Mouse (Mus musculus) right cerebral cortex, adult 2 months (tissue): Measurements from ENCODE around the gene Dhdds.

Source experiments
- DNase-seq, 2 experiments: peaks; one replicate each; pipeline ENCODE4 v3.0.0; 2021 to 2022; ENCODE audit warnings: low spot score in 2 of 2

Gene Dhdds

GRCm38 (mm10) chr4:134000466-134001438 lies at the start of gene Dhdds:
Dhdds (minus strand) TSS chr4:134000918.
- peak; percentile 96 for DNase-seq

GRCm38 (mm10) chr4:134047648-134048047 lies 46.9 kb upstream of the Dhdds start:
- no peak for DNase-seq

GRCm38 (mm10) chr4:134043041-134043440 lies 42.3 kb upstream of the Dhdds start:
- DNase-seq, result no peak

GRCm38 (mm10) chr4:134041317-134042123 lies 40.8 kb upstream of the Dhdds start:
- no peak for DNase-seq

GRCm38 (mm10) chr4:134035953-134036352 lies 35.2 kb upstream of the Dhdds start:
- peak; percentile 84 to 86 for DNase-seq

GRCm38 (mm10) chr4:134025802-134026201 lies 25.1 kb upstream of the Dhdds start:
- no peak for DNase-seq

- DNase-seq, result peak; percentile 15 to 20
Measured at GRCm38 (mm10) chr4:134020621-134021020, 19.9 kb upstream of the Dhdds start.

GRCm38 (mm10) chr4:134019641-134020351 lies 19.1 kb upstream of the Dhdds start:
- DNase-seq, result no peak

GRCm38 (mm10) chr4:134019210-134019609 lies 18.5 kb upstream of the Dhdds start:
- no peak for DNase-seq

- no peak for DNase-seq
Measured at GRCm38 (mm10) chr4:134018779-134019145, 18.0 kb upstream of the Dhdds start, which contains the start of gene Lin28a. Lin28a (minus strand) TSS chr4:134018841.

GRCm38 (mm10) chr4:134018038-134018778 lies 17.5 kb upstream of the Dhdds start:
- DNase-seq, result no peak

- no peak for DNase-seq
Measured at GRCm38 (mm10) chr4:134017201-134017865, 16.6 kb upstream of the Dhdds start.

GRCm38 (mm10) chr4:134016767-134017166 lies 16.0 kb upstream of the Dhdds start:
- no peak for DNase-seq

- DNase-seq, result no peak
Measured at GRCm38 (mm10) chr4:134016208-134016607, 15.5 kb upstream of the Dhdds start.

GRCm38 (mm10) chr4:134012858-134013528 lies 12.3 kb upstream of the Dhdds start:
- DNase-seq, result no peak

GRCm38 (mm10) chr4:134011450-134012414 lies 11.0 kb upstream of the Dhdds start:
- DNase-seq, result no peak

- no peak for DNase-seq
Measured at GRCm38 (mm10) chr4:134009709-134010108, 9.0 kb upstream of the Dhdds start.

- DNase-seq, result no peak
Measured at GRCm38 (mm10) chr4:134006845-134007244, 6.1 kb upstream of the Dhdds start.
